Mouse (Mus musculus): ENCODE measurements around the gene Rora. TPM values are rescaled to one million over a fixed set of nuclear protein-coding genes. Genes with fewer than 3 reads are reported as not detected.

Gene Rora
- total RNA-seq, 2 experiments from 2014 or later: 36.7 to 99.2 TPM

GRCm38 (mm10) chr9:69125787-69126161 lies 472.2 kb downstream of the Rora start:
- no peak for DNase-seq (ENCODE audit: low spot score in 2 of 2)

GRCm38 (mm10) chr9:69126595-69126994 lies 473.0 kb downstream of the Rora start:
- DNase-seq (ENCODE audit: low spot score in 2 of 2): no peak

GRCm38 (mm10) chr9:69128335-69128734 lies 474.7 kb downstream of the Rora start:
- DNase-seq (ENCODE audit: low spot score in 2 of 2): no peak

- DNase-seq (ENCODE audit: low spot score in 2 of 2): no peak
Measured at GRCm38 (mm10) chr9:69132995-69133394, 479.4 kb downstream of the Rora start.

- peak in 1 of 2 experiments; percentile 30 for DNase-seq (ENCODE audit: low spot score in 2 of 2)
Measured at GRCm38 (mm10) chr9:69133696-69134095, 480.1 kb downstream of the Rora start.

- no peak for DNase-seq (ENCODE audit: low spot score in 2 of 2)
Measured at GRCm38 (mm10) chr9:69134604-69135003, 481.0 kb downstream of the Rora start.

GRCm38 (mm10) chr9:69136821-69137220 lies 483.2 kb downstream of the Rora start:
- DNase-seq (ENCODE audit: low spot score in 2 of 2): no peak

GRCm38 (mm10) chr9:69137398-69137797 lies 483.8 kb downstream of the Rora start:
- no peak for DNase-seq (ENCODE audit: low spot score in 2 of 2)

GRCm38 (mm10) chr9:69140144-69140543 lies 486.6 kb downstream of the Rora start:
- no peak for DNase-seq (ENCODE audit: low spot score in 2 of 2)

- no peak for DNase-seq (ENCODE audit: low spot score in 2 of 2)
Measured at GRCm38 (mm10) chr9:69141859-69142258, 488.3 kb downstream of the Rora start.

GRCm38 (mm10) chr9:69146937-69147336 lies 493.4 kb downstream of the Rora start:
- no peak for DNase-seq (ENCODE audit: low spot score in 2 of 2)

GRCm38 (mm10) chr9:69150224-69150623 lies 496.6 kb downstream of the Rora start:
- DNase-seq (ENCODE audit: low spot score in 2 of 2): no peak

- DNase-seq (ENCODE audit: low spot score in 2 of 2): no peak
Measured at GRCm38 (mm10) chr9:69154684-69155083, 501.1 kb downstream of the Rora start.

- no peak for DNase-seq (ENCODE audit: low spot score in 2 of 2)
Measured at GRCm38 (mm10) chr9:69155836-69156595, 502.4 kb downstream of the Rora start.

GRCm38 (mm10) chr9:69160818-69161217 lies 507.2 kb downstream of the Rora start:
- DNase-seq (ENCODE audit: low spot score in 2 of 2): no peak

GRCm38 (mm10) chr9:69164653-69165052 lies 511.1 kb downstream of the Rora start:
- no peak for DNase-seq (ENCODE audit: low spot score in 2 of 2)

GRCm38 (mm10) chr9:69165096-69165836 lies 511.7 kb downstream of the Rora start:
- no peak for DNase-seq (ENCODE audit: low spot score in 2 of 2)

GRCm38 (mm10) chr9:69174061-69174460 lies 520.5 kb downstream of the Rora start:
- DNase-seq (ENCODE audit: low spot score in 2 of 2): no peak

- no peak for DNase-seq (ENCODE audit: low spot score in 2 of 2)
Measured at GRCm38 (mm10) chr9:69174527-69175116, 521.0 kb downstream of the Rora start.

GRCm38 (mm10) chr9:69176988-69177387 lies 523.4 kb downstream of the Rora start:
- DNase-seq (ENCODE audit: low spot score in 2 of 2): no peak

GRCm38 (mm10) chr9:69179224-69179623 lies 525.6 kb downstream of the Rora start:
- DNase-seq (ENCODE audit: low spot score in 2 of 2): no peak

GRCm38 (mm10) chr9:69180961-69181360 lies 527.4 kb downstream of the Rora start:
- no peak for DNase-seq (ENCODE audit: low spot score in 2 of 2)
